Mouse (Mus musculus): ENCODE data around the gene Use1. TPM values are rescaled to one million over a fixed set of nuclear protein-coding genes. Genes with fewer than 3 reads are reported as not detected.
"Not testable (repeated sequence)": the region's sequence is repeated elsewhere in the genome, so short reads cannot be mapped to it uniquely, and the experiment has no call there.

Gene Use1
- 117 and 119 TPM in 2 replicates for polyA plus RNA-seq (2015; fragmentation: Nextera tagmentation; extraction: Ambion mirVana)

- under 1% methylated on average over 56 of the region's 56 CpGs for WGBS
- peak within 1 kb of the TSS; percentile 61 for H3K4me3 ChIP-seq
- H3K27ac ChIP-seq, result peak within 1 kb of the TSS; percentile 93
- H3K9me3 ChIP-seq, result no peaks in the 10 kb centered on the region
- H3K27me3 ChIP-seq (replicated peaks), result no peaks in the 10 kb centered on the region
- H3K4me2 ChIP-seq, result peak within 1 kb of the TSS; percentile 80
- peaks cover 31% of the 10 kb centered on the region for H3K4me1 ChIP-seq
- peak; percentile 84 for ATAC-seq (replicated peaks)
- H3K36me3 ChIP-seq (replicated peaks), result 0 out of 2 replicates have a peak, but pooled peaks cover 3% of the 10 kb centered on the region
- H3K9ac ChIP-seq, result peak within 1 kb of the TSS; percentile 57
Observed at GRCm38 (mm10) chr8:71366771-71367528, at the start of gene Use1. Gene Use1, plus strand, starts transcription at chr8:71366848.

GRCm38 (mm10) chr8:71318610-71319009, 48.0 kb upstream of the Use1 start:
- H3K27me3 ChIP-seq (replicated peaks); H3K4me1 ChIP-seq; H3K4me3 ChIP-seq; H3K9me3 ChIP-seq; ATAC-seq (replicated peaks); H3K4me2 ChIP-seq; H3K27ac ChIP-seq; H3K9ac ChIP-seq; H3K36me3 ChIP-seq (replicated peaks): not testable (repeated sequence)
- WGBS, result 87% methylated on average over 5 of the region's 5 CpGs

GRCm38 (mm10) chr8:71319760-71320159, 46.9 kb upstream of the Use1 start:
- not testable (repeated sequence) for H3K4me3 ChIP-seq; H3K9ac ChIP-seq; H3K27me3 ChIP-seq (replicated peaks); H3K4me2 ChIP-seq; ATAC-seq (replicated peaks); H3K9me3 ChIP-seq; H3K27ac ChIP-seq; H3K4me1 ChIP-seq
- H3K36me3 ChIP-seq (replicated peaks), result peaks cover 16% of the 10 kb centered on the region; the same call in 1 of the 2 replicates
- WGBS, result 76% methylated on average over 2 of the region's 2 CpGs

GRCm38 (mm10) chr8:71322939-71323338, 43.7 kb upstream of the Use1 start:
- H3K27ac ChIP-seq, result no peak overlapping the region
- H3K4me1 ChIP-seq, result no peaks in the 10 kb centered on the region
- ATAC-seq (replicated peaks), result no peak
- peaks cover 29% of the 10 kb centered on the region; the same call in 1 of the 2 replicates for H3K36me3 ChIP-seq (replicated peaks)
- no peaks in the 10 kb centered on the region for H3K9me3 ChIP-seq
- H3K4me3 ChIP-seq, result no peak overlapping the region
- H3K27me3 ChIP-seq (replicated peaks), result no peaks in the 10 kb centered on the region
- WGBS, result 91% methylated on average over 3 of the region's 3 CpGs
- H3K9ac ChIP-seq, result no peak overlapping the region
- no peak overlapping the region for H3K4me2 ChIP-seq

- no peaks in the 10 kb centered on the region for H3K27me3 ChIP-seq (replicated peaks)
- ATAC-seq (replicated peaks), result no peak
- no peaks in the 10 kb centered on the region for H3K9me3 ChIP-seq
- peaks cover 41% of the 10 kb centered on the region for H3K36me3 ChIP-seq (replicated peaks)
- H3K9ac ChIP-seq, result no peak overlapping the region
- H3K4me3 ChIP-seq, result no peak overlapping the region
- H3K27ac ChIP-seq, result no peak overlapping the region
- H3K4me1 ChIP-seq, result no peaks in the 10 kb centered on the region
- no peak overlapping the region for H3K4me2 ChIP-seq
- WGBS, result 91% methylated on average over 1 of the region's 1 CpGs
Observed at GRCm38 (mm10) chr8:71324848-71325247, 41.8 kb upstream of the Use1 start.

- H3K27me3 ChIP-seq (replicated peaks); H3K4me3 ChIP-seq; H3K9me3 ChIP-seq; H3K27ac ChIP-seq; H3K9ac ChIP-seq; H3K4me1 ChIP-seq; ATAC-seq (replicated peaks); H3K4me2 ChIP-seq: not testable (repeated sequence)
- peaks cover 20% of the 10 kb centered on the region for H3K36me3 ChIP-seq (replicated peaks)
- 96% methylated on average over 6 of the region's 6 CpGs for WGBS
Observed at GRCm38 (mm10) chr8:71337834-71338233, 28.8 kb upstream of the Use1 start.

- Histone ChIP-seq H3K27me3 (replicated peaks) (no peaks in the 10 kb centered on the region), H3K4me3 (no peak overlapping the region), H3K9me3 (no peaks in the 10 kb centered on the region), H3K36me3 (replicated peaks) (peaks cover 24% of the 10 kb centered on the region; the same call in 1 of the 2 replicates), H3K4me2 (no peak overlapping the region), H3K9ac (no peak overlapping the region), H3K4me1 (no peaks in the 10 kb centered on the region), H3K27ac (no peak overlapping the region)
- no peak for ATAC-seq (replicated peaks)
- 71% methylated on average over 5 of the region's 5 CpGs for WGBS
Observed at GRCm38 (mm10) chr8:71340625-71341024, 26.0 kb upstream of the Use1 start.

GRCm38 (mm10) chr8:71346581-71346980, 20.1 kb upstream of the Use1 start:
- Histone ChIP-seq H3K36me3 (replicated peaks) (peaks cover 67% of the 10 kb centered on the region), H3K9ac (no peak overlapping the region), H3K9me3 (no peaks in the 10 kb centered on the region), H3K27ac (no peak overlapping the region), H3K4me2 (no peak overlapping the region), H3K4me3 (no peak overlapping the region), H3K27me3 (replicated peaks) (no peaks in the 10 kb centered on the region), H3K4me1 (no peaks in the 10 kb centered on the region)
- ATAC-seq (replicated peaks), result no peak
- 86% methylated on average over 1 of the region's 1 CpGs for WGBS

GRCm38 (mm10) chr8:71351117-71351516, 15.5 kb upstream of the Use1 start:
- Histone ChIP-seq H3K4me2 (no peak overlapping the region), H3K27ac (no peak overlapping the region), H3K9me3 (no peaks in the 10 kb centered on the region), H3K4me1 (no peaks in the 10 kb centered on the region), H3K27me3 (replicated peaks) (no peaks in the 10 kb centered on the region), H3K4me3 (no peak overlapping the region), H3K36me3 (replicated peaks) (peaks cover 82% of the 10 kb centered on the region), H3K9ac (no peak overlapping the region)
- no peak for ATAC-seq (replicated peaks)
- WGBS, result 77% methylated on average over 3 of the region's 3 CpGs

- no peak overlapping the region for H3K4me2 ChIP-seq
- H3K4me3 ChIP-seq, result no peak overlapping the region
- no peak overlapping the region for H3K9ac ChIP-seq
- H3K36me3 ChIP-seq (replicated peaks), result peaks cover 82% of the 10 kb centered on the region
- no peaks in the 10 kb centered on the region for H3K9me3 ChIP-seq
- 100% methylated on average over 1 of the region's 1 CpGs for WGBS
- no peak for ATAC-seq (replicated peaks)
- no peaks in the 10 kb centered on the region for H3K4me1 ChIP-seq
- no peaks in the 10 kb centered on the region for H3K27me3 ChIP-seq (replicated peaks)
- H3K27ac ChIP-seq, result no peak overlapping the region
Observed at GRCm38 (mm10) chr8:71351520-71351919, 15.1 kb upstream of the Use1 start.

GRCm38 (mm10) chr8:71358026-71358425, 8.6 kb upstream of the Use1 start:
- no peak for ATAC-seq (replicated peaks)
- H3K4me2 ChIP-seq, result no peak overlapping the region
- H3K36me3 ChIP-seq (replicated peaks), result peaks cover 47% of the 10 kb centered on the region
- no peak overlapping the region for H3K27ac ChIP-seq
- no peak overlapping the region for H3K9ac ChIP-seq
- H3K4me1 ChIP-seq, result no peaks in the 10 kb centered on the region
- 85% methylated on average over 3 of the region's 3 CpGs for WGBS
- no peak overlapping the region for H3K4me3 ChIP-seq
- no peaks in the 10 kb centered on the region for H3K27me3 ChIP-seq (replicated peaks)
- no peaks in the 10 kb centered on the region for H3K9me3 ChIP-seq

- no peaks in the 10 kb centered on the region for H3K27me3 ChIP-seq (replicated peaks)
- peak overlapping the region; percentile 57 for H3K9ac ChIP-seq
- H3K36me3 ChIP-seq (replicated peaks), result 0 out of 2 replicates have a peak, but pooled peaks cover 3% of the 10 kb centered on the region
- H3K4me2 ChIP-seq, result peak overlapping the region; percentile 80
- H3K4me3 ChIP-seq, result peak overlapping the region; percentile 61
- WGBS, result 50% methylated on average over 17 of the region's 17 CpGs
- 0 out of 2 replicates have a peak, but pooled peaks have one; percentile 0 for ATAC-seq (replicated peaks)
- H3K9me3 ChIP-seq, result no peaks in the 10 kb centered on the region
- peak overlapping the region; percentile 93 for H3K27ac ChIP-seq
- H3K4me1 ChIP-seq, result peaks cover 31% of the 10 kb centered on the region
Observed at GRCm38 (mm10) chr8:71367529-71368176, 1.0 kb downstream of the Use1 start.

Measured in midbrain, embryonic 15.5 days (tissue).